Mouse (Mus musculus) CH12.LX (cell line): ENCODE measurements around the gene Plin2.

Experiments
- BHLHE40 ChIP-seq: IDR thresholded peaks from 2 replicates; pipeline ENCODE4 v1.6.1; 2011; ENCODE audit warnings: mild to moderate bottlenecking, low read depth, low read length, improper control_type of control experiment
- CTCF ChIP-seq, 2 experiments: IDR thresholded peaks in 1 of 2; conservative IDR thresholded peaks in 1 of 2; 2 replicates each; pipeline ENCODE4 v1.5.1; 2011 to 2012; ENCODE audit warnings: low read depth in 2 of 2, low read length in 2 of 2, improper control_type of control experiment in 1 of 2, inconsistent platforms in 1 of 2, mild to moderate bottlenecking in 1 of 2, moderate library complexity in 1 of 2
- ELF1 ChIP-seq: IDR thresholded peaks from 2 replicates; pipeline ENCODE4 v1.6.1; 2014; ENCODE audit warnings: low read depth, mild to moderate bottlenecking, inconsistent platforms, low read length, improper control_type of control experiment
- EP300 ChIP-seq: IDR thresholded peaks from 2 replicates; pipeline ENCODE4 v1.6.1; 2011; ENCODE audit warnings: low read length, improper control_type of control experiment
- GABPA ChIP-seq: IDR thresholded peaks from 2 replicates; pipeline ENCODE4 v1.6.1; 2012; ENCODE audit warnings: low read depth, low read length, improper control_type of control experiment, inconsistent platforms; ENCODE audit not compliant: insufficient replicate concordance
- MYC ChIP-seq: IDR thresholded peaks from 2 replicates; pipeline ENCODE4 v1.6.1; 2011; ENCODE audit warnings: low read depth, mild to moderate bottlenecking, improper control_type of control experiment, low read length
- PAX5 ChIP-seq: IDR thresholded peaks from 2 replicates; pipeline ENCODE4 v1.6.1; 2012; ENCODE audit warnings: low read length, inconsistent platforms, mixed read lengths
- POLR2A ChIP-seq: IDR thresholded peaks from 2 replicates; pipeline ENCODE4 v1.6.1; 2011; ENCODE audit warnings: low read depth, mild to moderate bottlenecking, improper control_type of control experiment, low read length
- SMC3 ChIP-seq: IDR thresholded peaks from 2 replicates; pipeline ENCODE4 v1.6.1; 2011; ENCODE audit warnings: low read depth, low read length, improper control_type of control experiment

DNA sequence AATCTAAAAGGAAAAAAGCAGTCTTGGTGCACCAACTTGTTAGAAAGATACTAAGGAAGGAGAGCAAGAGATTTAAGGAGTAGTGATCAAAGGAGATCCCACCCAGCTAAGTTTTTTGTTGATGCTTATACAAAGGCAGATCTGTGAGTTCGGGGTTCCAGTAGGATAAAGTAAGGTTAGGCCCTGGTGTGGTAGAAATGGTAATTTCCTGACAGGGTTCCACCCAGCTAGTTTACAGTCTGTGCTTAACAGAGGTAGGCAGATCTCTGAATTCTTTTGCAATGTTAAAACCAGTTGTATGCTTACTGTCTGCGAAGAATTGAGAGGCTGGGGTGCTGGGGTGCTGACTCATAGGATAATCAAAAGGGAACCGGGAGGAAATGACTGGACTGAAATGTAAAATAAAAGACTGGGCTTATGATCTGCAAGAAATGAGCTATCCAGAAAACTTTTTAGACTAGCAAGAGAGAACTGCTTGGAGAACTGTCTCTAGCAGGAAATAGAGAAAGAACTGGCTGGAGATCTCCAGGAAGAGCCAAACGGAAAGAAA is 40.9 kb upstream of the Plin2 start:
- no peak for TF ChIP-seq BHLHE40
- no peak for TF ChIP-seq ELF1
- TF ChIP-seq CTCF (conservative IDR thresholded peaks at IDR 0.05 in 1 of 2, IDR thresholded peaks at IDR 0.05 in 1 of 2; ENCODE audit: low read depth in 2 of 2, low read length in 2 of 2), result no peak
- TF ChIP-seq POLR2A, result no peak
- TF ChIP-seq GABPA, result no peak
- TF ChIP-seq MYC, result no peak
- no peak for TF ChIP-seq PAX5
- no peak for TF ChIP-seq EP300
- no peak for TF ChIP-seq SMC3
